Mouse (Mus musculus) liver, adult (tissue): ENCODE data around the gene Smim12.

Source experiments
- GATA4 ChIP-seq: IDR thresholded peaks from 2 replicates; pipeline ENCODE4 v1.6.1; 2014; ENCODE audit warnings: mild to moderate bottlenecking, low read length; ENCODE audit not compliant: insufficient replicate concordance

Smim12 gene

GRCm38 (mm10) chr4:127224444-127225100 is 19.0 kb upstream of the Smim12 start:
- TF ChIP-seq GATA4 = no peak

DNA sequence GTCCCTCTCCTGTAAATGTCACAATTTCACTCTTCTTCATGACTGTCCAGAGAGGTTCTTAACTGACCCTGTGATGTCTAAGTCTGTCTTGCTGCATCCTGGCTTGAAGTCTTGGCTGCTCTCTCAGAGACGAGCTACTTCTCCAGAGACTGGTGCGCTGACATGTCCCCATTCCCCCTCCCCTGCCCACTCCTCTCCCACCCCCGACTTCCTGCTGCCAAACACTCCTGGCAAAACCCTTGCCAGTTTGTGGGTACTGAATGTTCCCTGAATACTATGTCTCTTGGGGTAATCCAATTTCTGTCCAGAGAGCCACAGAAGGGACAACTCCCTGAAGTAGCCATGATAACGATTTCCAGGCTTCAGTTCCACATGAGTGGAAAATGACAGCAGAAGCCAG is 17.5 kb upstream of the Smim12 start:
- TF ChIP-seq GATA4 = no peak

DNA sequence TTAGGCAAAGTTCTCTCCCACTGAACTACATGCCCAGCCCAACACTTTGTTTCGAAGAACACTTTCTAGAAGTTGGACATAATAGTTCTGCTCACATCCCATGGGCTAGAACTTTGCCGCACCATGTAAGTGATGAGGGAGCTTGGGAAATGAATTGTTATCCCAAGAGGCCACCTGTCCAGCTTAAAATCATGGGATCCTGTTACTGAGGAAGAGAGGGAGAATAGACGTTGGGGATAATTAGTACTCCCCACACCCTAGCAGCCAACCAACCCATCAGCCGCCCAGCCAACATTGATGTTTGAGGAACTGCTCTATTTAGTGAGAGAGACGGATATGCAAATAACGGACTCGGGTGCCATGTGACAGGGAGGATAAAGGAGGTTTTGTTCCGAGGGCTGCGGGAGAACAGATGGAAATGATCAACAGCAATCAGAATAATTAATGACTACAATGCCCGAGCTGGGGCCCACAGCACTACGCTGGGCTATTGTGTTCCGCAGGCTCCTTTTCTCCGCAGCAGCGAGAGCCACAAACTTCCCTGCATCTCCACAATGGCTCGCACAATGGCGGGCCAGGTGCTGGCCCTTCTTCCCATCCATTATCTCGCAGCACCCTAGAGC is 16.4 kb upstream of the Smim12 start:
- TF ChIP-seq GATA4 = no peak

DNA sequence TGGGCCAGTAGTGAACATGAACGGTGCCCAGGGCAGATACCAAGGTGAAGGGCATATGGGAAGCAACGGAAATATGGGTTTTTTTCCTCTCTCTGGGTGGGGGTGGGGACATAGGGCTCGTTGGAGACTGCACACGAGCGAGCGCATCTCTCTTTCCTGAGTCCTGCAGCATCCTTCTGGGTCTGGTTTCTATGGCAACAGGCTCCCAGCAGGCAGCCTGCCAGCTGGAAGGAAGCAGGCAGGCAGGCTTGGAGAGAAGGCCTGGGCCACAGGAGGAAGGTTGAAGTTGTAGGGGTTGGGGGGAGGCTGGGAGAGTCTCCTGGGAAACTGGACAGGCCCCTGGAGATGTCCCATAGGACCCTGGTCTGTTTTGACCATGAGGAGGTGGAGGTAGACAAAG is 11.6 kb upstream of the Smim12 start:
- no peak for TF ChIP-seq GATA4

DNA sequence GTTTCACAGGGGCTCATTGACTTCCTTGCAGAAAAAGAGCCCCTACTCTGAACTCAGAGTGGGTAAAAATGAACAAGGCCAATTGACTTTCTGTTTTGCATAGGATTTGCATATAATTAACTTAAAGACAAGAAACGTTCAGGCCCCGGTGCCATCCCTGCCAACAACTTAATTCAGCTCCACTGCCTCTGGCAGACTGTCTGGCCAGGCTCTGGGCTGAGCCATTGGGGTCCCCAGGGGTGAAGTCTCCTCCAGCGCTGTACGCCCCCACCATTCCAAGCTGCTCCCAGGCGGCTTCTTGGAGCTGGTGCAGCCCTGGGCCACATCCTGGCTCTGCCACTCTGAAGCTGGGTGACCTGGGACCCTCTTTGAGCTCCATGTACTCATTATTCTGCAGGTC is 11.0 kb upstream of the Smim12 start:
- no peak for TF ChIP-seq GATA4

- TF ChIP-seq GATA4 = no peak
Measured at GRCm38 (mm10) chr4:127233416-127234125, 10.0 kb upstream of the Smim12 start.

DNA sequence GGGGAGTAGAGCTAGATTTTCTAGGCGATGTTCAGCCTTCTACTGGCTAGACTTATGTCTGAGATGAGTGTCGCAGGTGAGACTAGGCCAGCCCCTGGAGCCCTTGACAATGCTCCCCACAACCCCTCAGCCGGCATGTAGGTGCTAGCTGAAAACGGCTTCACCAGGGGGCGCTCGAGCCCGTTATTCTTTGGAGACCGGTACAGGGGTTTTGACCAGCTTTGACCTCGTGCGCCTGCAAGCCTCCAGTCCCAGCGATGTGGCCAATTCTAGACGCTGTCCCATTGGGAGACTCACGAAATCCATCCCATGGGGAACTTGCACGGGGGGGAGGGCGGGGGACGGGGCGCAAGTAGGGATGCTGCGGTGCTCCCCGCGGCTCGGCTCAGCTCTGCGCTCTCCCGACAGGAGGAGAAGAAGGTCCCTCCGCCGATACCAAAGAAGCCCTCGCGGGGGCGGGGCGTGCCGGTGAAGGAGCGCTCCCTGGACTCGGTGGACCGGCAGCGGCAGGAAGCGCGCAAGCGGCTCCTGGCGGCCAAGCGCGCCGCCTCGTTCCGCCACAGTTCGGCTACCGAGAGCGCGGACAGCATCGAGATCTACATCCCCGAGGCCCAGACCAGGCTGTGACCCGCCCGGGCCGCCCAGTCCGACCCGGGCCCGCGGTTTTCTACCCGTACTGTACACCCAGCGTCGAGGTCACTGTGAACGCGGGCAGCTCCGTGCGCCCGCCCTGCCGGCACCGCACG is 7.7 kb upstream of the Smim12 start:
- TF ChIP-seq GATA4 = no peak

DNA sequence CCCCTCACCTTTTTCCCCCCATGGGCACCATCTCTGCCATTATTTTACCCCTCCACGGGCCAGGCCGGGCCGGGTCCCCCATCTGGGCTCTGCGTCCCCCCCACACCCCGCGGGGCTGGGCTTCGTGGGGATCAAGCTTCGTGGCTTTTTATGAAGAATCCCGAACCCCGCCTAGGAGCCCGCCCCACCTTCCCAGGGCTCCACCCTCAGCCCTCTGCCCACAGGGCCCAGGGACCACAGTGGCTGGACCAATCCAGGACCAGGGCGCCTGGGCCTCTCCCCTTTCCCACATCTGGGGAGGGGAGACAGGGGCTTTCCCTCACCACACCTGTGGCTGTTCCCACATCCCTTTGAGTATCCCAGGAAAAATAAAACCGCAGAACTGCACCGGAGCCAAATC is 7.0 kb upstream of the Smim12 start:
- TF ChIP-seq GATA4 = no peak

DNA sequence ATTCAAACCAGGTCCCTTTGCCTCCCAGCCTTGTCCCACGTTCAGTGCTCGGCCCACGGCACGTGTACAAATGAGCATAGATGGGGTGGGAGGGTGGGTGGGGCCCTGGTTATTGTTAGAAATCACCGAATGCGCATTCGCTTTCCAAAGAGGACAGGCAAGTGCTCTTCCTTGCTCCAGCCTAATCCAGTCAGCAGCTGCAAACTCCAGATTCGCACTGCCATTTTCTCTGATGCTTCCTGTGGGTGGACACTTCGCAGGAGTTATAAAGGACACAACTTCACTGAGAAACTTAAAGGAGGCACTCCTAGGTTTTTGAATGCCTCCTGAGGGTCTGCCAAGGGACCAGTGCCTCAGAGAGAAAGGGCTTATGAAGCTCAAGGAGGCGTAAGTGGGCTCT is 6.3 kb upstream of the Smim12 start:
- no peak for TF ChIP-seq GATA4

DNA sequence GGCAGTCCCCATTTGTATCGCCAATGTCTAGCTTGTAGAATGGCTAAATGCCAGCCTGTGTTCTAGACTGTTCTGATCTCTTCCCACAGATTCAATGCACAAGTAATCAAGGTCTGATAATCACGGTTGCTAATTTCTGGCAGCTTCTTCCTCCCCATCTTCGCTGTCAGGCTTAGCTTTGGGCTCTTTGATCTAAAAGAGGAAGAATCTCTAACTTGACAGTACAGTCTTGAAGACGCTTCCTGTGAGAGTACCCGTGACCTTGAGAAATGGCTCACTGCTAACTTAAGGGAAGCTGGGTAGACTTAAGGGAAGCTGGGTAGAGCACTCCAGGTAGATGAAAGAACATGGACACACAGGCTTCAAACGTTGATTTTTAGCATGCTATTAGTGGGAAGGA is 888 bp upstream of the Smim12 start:
- no peak for TF ChIP-seq GATA4

GRCm38 (mm10) chr4:127243953-127244352 is 369 bp downstream of the Smim12 start:
- no peak for TF ChIP-seq GATA4

DNA sequence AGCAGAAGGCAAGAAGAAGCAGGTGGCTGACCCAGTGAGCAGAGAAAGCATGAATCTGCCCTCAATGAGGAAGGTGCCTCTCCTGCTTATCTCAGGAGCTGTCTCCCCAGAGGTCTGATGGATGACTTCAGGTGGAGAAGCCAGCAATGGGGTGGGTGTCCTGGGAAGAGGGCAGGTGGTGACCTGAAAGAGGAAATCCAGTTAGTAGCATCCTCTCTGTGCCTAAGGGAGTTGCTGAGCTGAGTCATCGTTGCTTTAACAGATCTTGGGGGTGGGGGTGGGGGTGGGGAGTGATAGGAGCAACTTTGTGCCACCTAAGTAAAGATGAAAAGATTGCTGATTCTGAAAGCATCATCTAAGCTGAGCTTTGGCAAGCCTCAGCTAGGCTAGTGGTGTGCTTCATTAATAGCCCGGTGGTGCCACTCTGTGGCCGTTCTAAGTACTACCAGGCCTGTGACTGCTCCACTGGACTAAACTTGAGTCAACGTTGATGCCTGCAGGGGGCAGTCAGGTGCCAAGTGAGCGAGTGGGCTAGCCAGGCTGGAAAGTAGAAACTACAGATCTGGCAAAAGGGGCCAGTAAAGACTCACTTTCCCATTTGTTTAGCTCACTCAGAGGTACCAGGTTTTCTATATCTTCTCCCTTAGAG is 6.2 kb downstream of the Smim12 start:
- no peak for TF ChIP-seq GATA4

- peak; percentile 67; the same call in 1 of the 2 replicates for TF ChIP-seq GATA4
Measured at GRCm38 (mm10) chr4:127251963-127252585, 8.5 kb downstream of the Smim12 start.

GRCm38 (mm10) chr4:127256739-127257138 is 13.2 kb downstream of the Smim12 start:
- no peak for TF ChIP-seq GATA4
